Comparison of ENCODE assay signal across 27 mouse cellular contexts in the genomic region with DNA sequence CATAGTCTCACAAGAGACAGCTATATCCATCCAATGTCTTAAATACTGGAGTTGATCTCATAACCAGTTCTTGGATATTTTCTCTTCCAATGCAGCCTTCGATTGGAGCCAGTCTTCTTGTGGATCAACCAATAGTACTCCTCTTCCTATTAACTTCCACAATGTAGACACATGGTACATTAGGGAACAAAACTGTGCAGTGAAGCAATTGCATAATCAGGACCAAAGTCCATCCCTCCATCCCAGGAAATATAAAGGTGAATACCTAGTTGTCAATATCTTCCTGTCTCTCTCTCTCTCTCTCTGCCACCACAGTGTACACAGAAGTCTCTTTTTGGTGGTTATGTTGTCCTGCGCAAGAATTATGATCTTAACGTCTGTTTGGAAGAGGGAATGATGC. TPM values are rescaled to one million over a fixed set of nuclear protein-coding genes. Genes with fewer than 3 reads are reported as not detected.
"Had no signal": no experiment of that assay in that cellular context is flagged by ENCODE, and none has a peak within 500 bp of the region (broad histone marks: within the 10 kb centered on the region; RNA-seq: fewer than 3 reads in every experiment).

No protein-coding gene starts in this region.

RNA-seq across cellular contexts. Expression of a gene that starts 45.5 kb away (rescaled TPM):
- polyA plus RNA-seq: heart, embryonic 10.5 days; heart, embryonic 11.5 days; heart, embryonic 12.5 days; heart, embryonic 13.5 days; heart, embryonic 14.5 days; heart, embryonic 15.5 days; heart, postnatal 0 days; hindbrain, embryonic 10.5 days; inflammation-experienced regulatory T-cells, adult 6 months; intestine, embryonic 14.5 days; intestine, embryonic 15.5 days; intestine, postnatal 0 days; kidney, embryonic 14.5 days; kidney, embryonic 15.5 days; kidney, embryonic 16.5 days; kidney, postnatal 0 days; large intestine, adult 2 months had no signal

RNA-seq across cellular contexts. Expression of a gene that starts 58.6 kb away (rescaled TPM):
- polyA plus RNA-seq: heart, embryonic 10.5 days; heart, embryonic 11.5 days; heart, embryonic 12.5 days; heart, embryonic 13.5 days; heart, embryonic 14.5 days; heart, embryonic 15.5 days; heart, embryonic 16.5 days; heart, postnatal 0 days; hindbrain, embryonic 10.5 days; hindbrain, embryonic 11.5 days; hindbrain, embryonic 12.5 days; hindbrain, embryonic 13.5 days; hindbrain, embryonic 14.5 days; hindbrain, embryonic 15.5 days; hindbrain, embryonic 16.5 days; hindbrain, postnatal 0 days; inflammation-experienced regulatory T-cells, adult 6 months; intestine, embryonic 14.5 days; intestine, embryonic 15.5 days; intestine, embryonic 16.5 days; intestine, postnatal 0 days; kidney, adult 2 months; kidney, embryonic 14.5 days; kidney, embryonic 16.5 days; kidney, postnatal 0 days; large intestine, adult 2 months had no signal
